Mouse (Mus musculus) cerebellum, postnatal 36 days (tissue): ENCODE data around the gene Lxn.
A peak's percentile ranks its signal among the peaks of the same experiment; 100 is the strongest.

Experiments used
- DNase-seq, 2 experiments: peaks; one replicate each; pipeline ENCODE4 v3.0.0; 2021 to 2022; ENCODE audit warnings: mixed read lengths in 2 of 2

The Lxn gene

GRCm38 (mm10) chr3:67459881-67460280, 3.8 kb downstream of the Lxn start:
- DNase-seq, result no peak

GRCm38 (mm10) chr3:67450601-67451210, 13.0 kb downstream of the Lxn start:
- DNase-seq, result no peak

- no peak for DNase-seq
Observed at GRCm38 (mm10) chr3:67449660-67450059, 14.1 kb downstream of the Lxn start.

GRCm38 (mm10) chr3:67447143-67447542, 16.6 kb downstream of the Lxn start:
- no peak for DNase-seq

- no peak for DNase-seq
Observed at GRCm38 (mm10) chr3:67434011-67434410, 29.7 kb downstream of the Lxn start.

- DNase-seq, result peak; percentile 92 to 95
Observed at GRCm38 (mm10) chr3:67429999-67430380, 33.7 kb downstream of the Lxn start, which contains the start of gene Gfm1. Gfm1 (plus strand) TSS chr3:67430096.

- no peak for DNase-seq
Observed at GRCm38 (mm10) chr3:67429338-67429998, 34.3 kb downstream of the Lxn start.
